Mouse (Mus musculus) left cerebral cortex, postnatal 14 days (tissue): Measurements from ENCODE around the gene Ilf2. TPM values are rescaled to one million over a fixed set of nuclear protein-coding genes. Genes with fewer than 3 reads are reported as not detected.
A peak's percentile ranks its signal among the peaks of the same experiment; 100 is the strongest.

ENCODE experiments used
- DNase-seq, 2 experiments: peaks; one replicate each; pipeline ENCODE4 v3.0.0; 2021 to 2022; ENCODE audit warnings: low spot score in 2 of 2, mixed read lengths in 1 of 2
- intact Hi-C: fragments of 180-260 bp; cut with DNase I; formaldehyde crosslinking; loops from one replicate; pipeline ENCODE4 v1.15.1; 2025
- total RNA-seq, 2 experiments: library from RNA; stranded (reverse); gene quantifications; 2 replicates each; pipeline ENCODE4 v1.2.3; 2021

Ilf2 gene
- total RNA-seq, 2 experiments from 2014 or later: 88.9 to 91.5 TPM

GRCm38 (mm10) chr3:90459727-90460126 lies 16.2 kb upstream of the Ilf2 start:
- intact Hi-C loops: no loop called here
- no peak for DNase-seq

DNA sequence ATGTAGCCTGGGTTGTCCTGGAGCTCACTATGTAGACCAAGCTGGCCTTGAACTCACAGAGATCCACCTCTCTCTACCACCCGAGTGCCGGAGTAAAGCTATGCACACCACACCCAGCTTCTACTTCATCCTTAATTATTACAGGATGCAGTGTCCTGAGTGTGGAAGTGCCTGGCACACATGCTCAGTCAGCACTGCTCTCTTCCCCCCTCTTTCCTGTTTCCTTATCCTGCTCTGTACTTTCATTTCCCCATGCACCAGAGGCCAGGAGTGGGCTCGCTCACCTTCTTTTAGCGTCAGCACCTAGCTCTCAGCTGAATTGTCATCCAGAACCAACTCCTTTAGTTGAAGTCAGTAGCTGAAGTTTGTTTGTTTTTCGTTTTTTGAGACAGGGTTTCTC lies 15.6 kb upstream of the Ilf2 start:
- intact Hi-C loops: no loop called here

GRCm38 (mm10) chr3:90461935-90462334 lies 14.0 kb upstream of the Ilf2 start:
- intact Hi-C loops: no loop called here

More for the DNA sequence above, 15.6 kb upstream of the Ilf2 start:
- no peak for DNase-seq

DNA sequence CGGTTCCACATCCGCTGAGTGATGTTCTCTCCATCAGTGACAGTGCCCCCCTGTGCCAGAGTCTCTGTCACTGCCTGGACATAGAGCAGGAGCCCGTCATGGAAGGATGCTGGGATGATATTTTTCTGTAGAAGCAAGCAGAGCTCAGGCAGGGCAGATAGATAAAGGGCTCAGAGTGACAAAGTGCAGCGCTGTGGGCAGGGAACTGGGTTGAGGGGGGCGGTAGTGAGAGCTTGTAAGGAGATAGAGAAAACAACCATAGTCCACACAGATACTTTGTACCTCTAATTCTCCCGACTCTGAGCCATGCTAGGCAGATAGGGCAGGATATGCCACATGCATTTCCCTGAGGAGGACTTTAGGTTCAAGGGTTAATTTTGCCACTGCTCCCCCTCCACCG lies 13.3 kb upstream of the Ilf2 start:
- intact Hi-C loops: no loop called here
- DNase-seq: no peak

More at GRCm38 (mm10) chr3:90461935-90462334, 14.0 kb upstream of the Ilf2 start:
- no peak for DNase-seq

DNA sequence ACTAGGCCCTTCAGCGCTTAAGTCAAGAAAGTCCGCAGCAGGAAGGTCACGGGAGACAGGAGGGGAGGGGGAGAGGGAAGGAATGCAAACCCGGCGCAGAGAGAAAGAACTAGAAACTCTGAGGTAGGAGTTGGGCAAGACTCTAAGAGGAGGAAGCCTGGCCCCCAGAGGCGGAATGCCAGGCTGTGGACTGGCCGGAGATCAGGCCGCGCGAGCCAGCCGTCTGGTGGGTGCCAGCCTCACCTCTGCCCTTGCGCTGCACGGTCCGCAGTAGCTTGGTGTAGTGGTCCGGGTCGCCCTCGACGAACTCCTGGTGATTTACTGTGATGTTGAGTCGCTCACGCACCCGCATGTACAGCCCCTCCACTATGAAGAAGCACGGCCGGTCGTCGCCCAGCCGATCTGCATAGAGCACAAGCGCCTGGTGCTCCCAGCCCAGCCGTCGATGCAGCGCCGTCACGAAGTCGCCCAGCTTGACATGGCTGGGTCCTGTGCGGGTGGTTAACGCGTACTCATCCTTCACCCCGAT lies 11.3 kb upstream of the Ilf2 start:
- no peak for DNase-seq
- intact Hi-C loops: loop anchor here (1.0 kb wide), 1 partner anchor 52 kb away; no protein-coding TSS in a partner anchor

DNA sequence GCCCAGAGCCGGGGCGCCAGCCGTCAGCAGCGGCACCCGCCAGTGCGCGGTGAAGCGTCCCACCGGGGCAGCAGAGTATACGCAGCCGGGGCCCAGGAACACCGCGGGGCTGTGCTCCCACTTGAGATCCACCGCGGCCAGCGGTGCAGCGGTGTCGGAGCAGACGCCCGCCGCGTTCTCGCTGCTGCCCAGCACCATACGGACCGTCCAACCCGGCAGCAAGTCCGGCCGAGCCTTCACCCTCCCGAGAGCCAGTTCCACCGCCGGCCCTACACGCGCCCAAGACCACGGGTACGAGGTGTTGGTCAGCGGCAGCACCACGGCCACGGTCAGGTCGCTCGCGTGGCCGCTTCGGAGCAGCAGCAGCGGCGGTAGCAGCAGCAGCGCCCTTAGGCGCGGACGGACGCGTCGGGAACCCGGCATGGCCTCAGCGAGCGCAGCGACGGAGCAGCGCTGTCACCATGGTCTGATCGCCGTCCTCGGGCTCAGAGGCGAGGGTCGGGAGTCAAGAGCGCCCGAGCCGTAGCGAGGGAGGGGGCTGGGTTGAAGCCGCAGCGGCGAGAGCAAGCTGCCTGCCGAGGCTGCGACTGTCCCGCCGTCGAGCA lies 10.7 kb upstream of the Ilf2 start:
- DNase-seq: no peak
- intact Hi-C loops: loop anchor here (1.0 kb wide), 1 partner anchor 53 kb away; no protein-coding TSS in a partner anchor

- no peak for DNase-seq
- intact Hi-C loops: loop anchor here (1.0 kb wide), 1 partner anchor 53 kb away; no protein-coding TSS in a partner anchor
These were observed 10.1 kb upstream of the Ilf2 start, which contains the start of gene Npr1 for GRCm38 (mm10) chr3:90465686-90466310. Npr1 (minus strand) TSS chr3:90465866.

DNA sequence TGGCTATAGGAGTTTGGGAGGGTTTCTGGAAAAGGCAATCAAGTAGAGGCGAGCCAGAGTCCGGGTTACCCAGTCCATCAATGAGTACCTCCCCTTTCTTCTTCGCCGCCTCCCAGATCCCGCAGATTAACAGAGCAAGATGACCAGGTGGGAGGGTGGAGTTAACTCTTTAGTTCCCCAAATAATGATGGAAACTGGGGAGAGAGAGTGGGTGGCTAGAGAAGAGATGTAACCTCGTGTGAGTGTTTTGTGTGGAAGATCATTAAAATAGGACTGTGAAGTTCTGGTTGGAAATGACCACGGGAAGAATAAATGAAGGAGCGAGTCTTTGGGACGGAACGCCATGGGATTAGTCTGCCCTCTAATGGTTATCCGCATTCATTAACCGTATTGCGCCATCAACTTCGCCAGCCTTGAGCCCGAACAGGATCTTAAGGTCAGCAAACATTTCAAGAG lies 9.6 kb upstream of the Ilf2 start:
- DNase-seq: peak; percentile 59 to 64
- intact Hi-C loops: no loop called here

DNA sequence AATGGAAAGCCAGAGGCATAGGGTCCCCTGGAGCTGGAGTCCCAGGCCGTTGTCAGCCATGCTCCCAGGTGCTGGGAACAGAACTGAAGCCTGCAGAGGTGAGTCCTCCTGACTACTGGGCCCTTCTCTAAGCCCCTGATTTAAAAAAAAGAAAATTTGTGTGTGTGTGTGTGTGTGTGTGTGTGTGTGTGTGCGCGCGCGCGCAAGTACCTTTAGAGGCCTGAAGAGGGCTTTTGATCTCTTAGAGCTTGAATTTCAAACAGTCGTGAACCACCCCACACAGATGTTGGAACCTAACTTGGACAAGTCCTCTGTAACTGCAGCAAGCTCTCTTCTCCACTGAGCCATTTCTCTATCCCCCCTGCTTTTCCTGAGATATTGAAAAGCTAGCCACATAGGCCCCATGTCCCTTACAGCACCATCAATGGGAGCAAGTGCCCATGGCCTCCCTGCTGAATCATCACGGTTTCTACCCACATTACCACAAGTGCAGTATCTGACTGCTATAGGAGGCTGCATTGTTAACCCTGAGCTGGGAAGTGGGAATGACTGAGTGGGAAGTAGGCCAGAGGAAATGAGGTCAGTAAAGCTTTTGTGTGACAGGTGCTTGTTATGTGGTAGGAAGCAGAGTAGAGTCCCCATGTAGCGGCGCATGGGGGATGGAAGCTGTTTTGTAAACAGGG lies 8.2 kb upstream of the Ilf2 start:
- intact Hi-C loops: no loop called here
- no peak for DNase-seq

DNA sequence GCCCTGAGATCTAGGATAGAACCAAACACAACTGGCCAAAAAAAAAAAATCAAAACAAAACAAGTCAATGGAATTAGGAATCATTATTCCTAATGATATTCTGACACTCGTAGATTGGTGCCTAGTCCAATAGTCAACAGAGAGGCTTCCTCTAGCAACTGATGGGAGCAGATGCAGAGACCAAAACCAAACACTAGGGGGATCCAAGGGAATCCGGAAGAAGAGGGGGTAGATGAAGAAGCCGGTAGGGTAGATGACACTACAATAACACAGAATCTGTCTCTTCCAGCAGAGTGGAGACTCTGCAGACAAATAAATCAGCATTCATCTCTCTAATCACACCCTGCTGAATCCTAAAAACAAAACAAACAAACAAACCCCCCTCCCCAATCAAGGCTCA lies 3.7 kb upstream of the Ilf2 start:
- intact Hi-C loops: no loop called here
- peak in 1 of 2 experiments; percentile 34 for DNase-seq

DNA sequence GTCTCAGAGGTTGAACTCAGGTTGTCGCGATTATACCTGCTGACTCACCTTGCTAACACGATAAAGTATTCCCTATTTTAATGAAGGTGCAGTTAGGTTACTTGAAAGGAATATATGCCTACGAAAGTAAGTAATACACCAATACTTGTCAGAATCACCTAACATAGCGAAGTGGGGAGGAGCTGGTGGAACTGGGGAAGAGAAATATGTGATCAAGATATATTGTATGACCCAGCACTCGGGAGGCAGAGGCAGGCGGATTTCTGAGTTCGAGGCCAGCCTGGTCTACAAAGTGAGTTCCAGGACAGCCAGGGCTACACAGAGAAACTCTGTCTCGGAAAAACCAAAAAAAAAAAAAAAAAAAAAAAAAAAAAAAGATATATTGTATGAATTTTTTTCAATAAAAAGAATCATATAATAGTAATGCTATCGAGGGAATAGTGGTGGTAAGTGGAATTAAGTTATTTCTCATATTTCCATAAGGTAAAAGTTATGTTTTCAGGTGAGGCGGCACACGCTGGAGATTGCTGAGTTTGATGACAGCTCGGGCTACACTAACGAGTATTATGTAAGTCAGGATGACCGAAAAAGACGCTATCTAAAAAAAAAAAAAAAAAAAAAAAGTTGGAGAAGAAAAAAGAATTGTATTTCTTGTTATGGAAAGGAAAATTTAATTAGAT lies 635 bp upstream of the Ilf2 start:
- no peak for DNase-seq
- intact Hi-C loops: no loop called here

GRCm38 (mm10) chr3:90486998-90487397 lies 11.1 kb downstream of the Ilf2 start:
- no peak for DNase-seq
- intact Hi-C loops: no loop called here

DNA sequence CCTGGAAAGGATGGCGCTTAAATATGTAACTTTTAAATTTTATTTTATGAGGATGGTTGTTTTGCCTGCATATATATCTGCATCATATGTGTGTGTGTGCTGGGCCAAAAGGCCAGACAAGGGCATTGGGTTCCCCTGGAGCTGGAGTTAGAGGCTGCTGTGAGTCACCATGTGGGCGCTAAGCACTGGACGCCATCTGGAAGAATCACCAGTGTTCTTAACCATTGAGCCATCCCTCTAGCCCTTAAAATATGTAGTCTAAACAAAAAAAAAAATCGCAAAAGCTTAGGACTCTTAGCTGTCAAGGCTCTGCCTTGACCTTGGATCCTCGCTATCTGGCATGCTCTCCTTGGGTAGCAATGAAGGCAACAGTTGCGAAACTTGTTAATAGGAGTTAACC lies 12.7 kb downstream of the Ilf2 start:
- intact Hi-C loops: no loop called here
- DNase-seq: no peak

DNA sequence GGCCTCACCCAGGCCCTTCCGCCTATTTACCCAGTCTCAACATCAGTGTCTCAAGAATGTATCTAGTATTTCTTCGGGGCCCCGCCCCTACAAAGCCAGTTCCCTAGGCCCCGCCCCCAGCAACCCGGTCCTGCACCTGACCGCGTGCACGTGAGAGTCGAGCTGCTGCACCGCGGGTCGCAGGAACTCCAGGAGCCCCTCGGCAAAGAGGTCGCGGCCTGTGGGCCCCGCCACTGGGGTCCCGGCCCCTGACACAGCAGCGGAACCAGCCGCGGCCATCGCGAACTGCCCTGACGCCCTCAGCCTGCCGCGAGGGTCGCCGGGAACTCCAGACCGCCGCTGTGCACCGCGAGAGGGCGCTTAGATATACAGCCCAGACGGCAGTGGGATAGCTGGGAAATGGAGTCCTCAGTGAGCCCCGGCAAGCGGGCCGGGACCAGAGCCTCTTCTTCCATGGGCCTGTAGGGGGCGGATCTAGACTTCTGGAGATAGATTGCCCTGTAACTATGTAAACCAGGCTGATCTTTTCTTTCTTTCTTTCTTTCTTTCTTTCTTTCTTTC lies 14.8 kb downstream of the Ilf2 start, which contains the start of gene Snapin:
Gene Snapin (minus strand): TSS at position 338 of the 561 bp plus-strand sequence.
- intact Hi-C loops: loop anchor here (1.0 to 2.0 kb wide), 3 partner anchors 124 to 218 kb away; no protein-coding TSS in a partner anchor
- peak; percentile 96 for DNase-seq

DNA sequence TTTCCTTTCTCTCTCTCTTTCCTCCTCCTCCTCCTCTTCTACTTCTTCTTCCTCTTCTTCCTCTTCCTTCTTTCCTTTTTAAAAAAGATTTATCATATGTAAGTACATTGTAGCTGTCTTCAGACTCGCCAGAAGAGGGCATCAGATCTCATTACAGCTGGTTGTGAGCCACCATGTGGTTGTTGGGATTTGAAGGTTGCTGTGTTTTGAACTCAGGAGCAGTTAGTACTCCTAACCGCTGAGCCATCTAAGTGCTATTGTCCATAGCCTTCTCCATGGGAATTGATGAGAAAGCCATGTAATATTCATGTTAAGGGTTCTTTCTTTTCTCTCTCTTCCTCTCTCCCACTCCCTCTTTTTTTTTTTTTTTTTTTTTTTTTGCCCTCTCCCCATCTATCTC lies 15.4 kb downstream of the Ilf2 start:
- peak; percentile 54 to 68 for DNase-seq
- intact Hi-C loops: loop anchor here (1.0 to 2.0 kb wide), 3 partner anchors 123 to 217 kb away; no protein-coding TSS in a partner anchor

GRCm38 (mm10) chr3:90493831-90494540 lies 18.1 kb downstream of the Ilf2 start:
- intact Hi-C loops: no loop called here
- no peak for DNase-seq

DNA sequence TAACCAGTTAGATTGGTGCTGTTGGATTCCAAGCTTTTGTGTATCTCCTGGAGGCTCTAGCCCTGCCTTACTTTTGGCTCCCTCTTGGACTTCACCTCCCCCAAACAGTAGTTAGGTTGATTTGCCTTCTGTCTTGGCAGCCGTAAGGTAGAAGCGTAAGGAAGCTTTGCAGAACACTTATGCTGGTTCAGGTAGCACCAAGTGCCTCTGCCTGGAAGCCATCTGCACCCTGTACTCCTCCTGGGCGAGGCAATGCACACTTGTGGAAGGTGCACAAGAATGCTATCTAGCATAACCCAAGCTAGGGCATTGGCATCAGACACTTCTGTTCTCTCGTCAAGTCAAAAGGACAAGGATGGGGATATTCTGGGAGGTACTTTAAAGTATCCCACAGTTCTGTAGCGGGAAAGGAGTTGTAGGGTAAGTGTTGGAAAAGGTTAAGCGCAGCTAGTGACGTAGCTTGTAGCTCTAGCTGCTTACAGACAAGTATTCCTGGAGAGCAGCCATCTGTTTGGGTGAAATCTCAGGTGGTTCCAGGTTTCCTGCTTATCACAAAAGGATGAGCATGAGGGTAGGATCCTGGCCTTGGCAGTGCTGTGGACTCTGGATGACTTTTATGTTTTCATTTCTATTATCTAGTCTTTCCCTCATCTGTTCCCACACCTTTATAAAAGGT lies 20.1 kb downstream of the Ilf2 start:
- intact Hi-C loops: no loop called here
- DNase-seq: no peak

DNA sequence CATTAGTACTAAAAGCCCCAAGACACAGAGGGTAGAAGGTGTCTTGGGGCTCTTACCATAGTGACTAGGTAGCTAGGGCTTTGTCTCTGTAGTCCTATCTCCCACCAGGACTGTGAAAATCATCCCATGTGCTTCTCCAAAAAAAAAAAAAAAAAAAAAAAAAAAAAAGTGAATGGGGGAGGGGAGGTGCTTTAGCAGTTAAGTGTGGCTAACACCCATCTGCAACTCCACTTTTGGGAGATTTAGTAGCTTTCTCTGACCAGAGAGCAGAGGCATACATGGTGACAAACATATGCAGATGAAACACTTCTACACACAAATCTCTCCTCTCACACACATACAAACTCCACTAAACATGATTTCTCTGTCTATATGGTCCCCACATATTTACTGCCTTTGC lies 21.7 kb downstream of the Ilf2 start:
- no peak for DNase-seq
- intact Hi-C loops: no loop called here
